Mouse (Mus musculus): Measurements from ENCODE around the gene Ube2h. TPM values are rescaled to one million over a fixed set of nuclear protein-coding genes. Genes with fewer than 3 reads are reported as not detected.

Ube2h gene
- polyA plus RNA-seq, 1 experiment from 2014 or later = 18.6 TPM

DNA sequence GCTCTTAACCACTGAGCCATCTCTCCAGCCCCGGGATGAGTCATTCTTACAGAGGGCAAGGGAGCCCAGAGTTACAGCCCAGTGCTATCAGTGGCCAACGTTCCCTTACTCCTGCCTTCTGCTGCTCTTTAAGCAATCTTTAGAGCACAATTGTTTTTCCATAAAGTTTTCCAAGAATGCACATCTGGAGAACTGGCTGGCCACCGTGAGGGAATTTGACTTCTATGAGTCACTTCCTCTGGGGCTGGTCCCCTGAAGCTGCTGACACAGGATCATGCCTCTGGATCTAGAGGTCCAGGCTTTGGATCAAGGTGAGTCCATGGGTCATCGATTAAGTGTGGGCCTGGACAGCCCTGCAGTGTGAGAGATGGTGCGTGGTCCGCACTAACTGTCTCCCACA lies 39.7 kb upstream of the Ube2h start:
- ATAC-seq = no peak

DNA sequence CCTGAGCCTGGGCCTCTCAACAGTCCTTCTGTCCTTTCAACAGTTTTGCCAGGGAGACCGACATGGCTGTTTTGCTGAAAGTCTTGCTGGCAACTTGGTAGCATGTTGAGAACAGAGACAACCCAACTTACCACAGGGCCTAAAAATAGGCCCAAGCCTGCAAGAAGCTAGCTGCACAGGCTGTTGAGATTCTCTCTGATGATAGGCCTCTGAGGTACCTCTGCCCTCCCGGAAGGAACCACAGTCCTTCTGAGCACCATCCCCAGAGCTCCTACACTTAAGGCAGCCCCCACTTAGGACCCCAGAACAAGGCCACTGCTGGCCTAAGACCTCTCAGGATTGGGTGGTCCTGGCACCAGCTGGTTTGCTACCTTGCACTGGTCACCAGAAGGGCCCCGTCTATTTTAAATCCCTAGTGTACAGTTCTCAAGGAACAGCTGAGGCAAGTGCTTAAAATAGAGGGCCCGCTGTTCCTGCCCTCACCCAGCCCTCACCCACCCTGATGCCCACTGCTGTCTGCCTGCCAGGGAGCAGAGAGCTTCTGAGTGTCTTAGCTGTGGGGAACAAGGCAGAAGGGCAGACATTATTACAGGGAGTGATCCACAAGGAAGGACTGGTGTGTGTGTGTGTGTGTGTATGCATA lies 36.0 kb upstream of the Ube2h start:
- H3K9ac ChIP-seq (ENCODE audit: low read depth, low read length) = no peak overlapping the region
- H3K27ac ChIP-seq (ENCODE audit: low read depth, low read length) = no peak overlapping the region
- no peak for TF ChIP-seq CTCF (IDR thresholded peaks at IDR 0.05; ENCODE audit: low read depth)
- H3K9me3 ChIP-seq (ENCODE audit: control insufficient read depth) = no peaks in the 10 kb centered on the region
- H3K27me3 ChIP-seq (replicated peaks; ENCODE audit: control insufficient read depth, insufficient read depth, low read length) = no peaks in the 10 kb centered on the region
- no peak overlapping the region for H3K4me3 ChIP-seq (ENCODE audit: low read depth, low read length)
- H3K4me2 ChIP-seq (replicated peaks; ENCODE audit: low read depth) = no peak overlapping the region
- WGBS = 87% methylated on average over 4 of the region's 4 CpGs
- H3K36me3 ChIP-seq (ENCODE audit: control insufficient read depth, insufficient read depth) = no peaks in the 10 kb centered on the region
- ATAC-seq = no peak
- H3K4me1 ChIP-seq (replicated peaks; ENCODE audit: control insufficient read depth, insufficient read depth, low read length) = no peaks in the 10 kb centered on the region

More for the DNA sequence above, 39.7 kb upstream of the Ube2h start:
- H3K27ac ChIP-seq (ENCODE audit: low read depth, low read length) = no peak overlapping the region
- H3K36me3 ChIP-seq (ENCODE audit: control insufficient read depth, insufficient read depth) = no peaks in the 10 kb centered on the region
- H3K9me3 ChIP-seq (ENCODE audit: control insufficient read depth) = no peaks in the 10 kb centered on the region
- no peaks in the 10 kb centered on the region for H3K4me1 ChIP-seq (replicated peaks; ENCODE audit: control insufficient read depth, insufficient read depth, low read length)
- no peak overlapping the region for H3K4me2 ChIP-seq (replicated peaks; ENCODE audit: low read depth)
- H3K27me3 ChIP-seq (replicated peaks; ENCODE audit: control insufficient read depth, insufficient read depth, low read length) = no peaks in the 10 kb centered on the region
- no peak overlapping the region for H3K4me3 ChIP-seq (ENCODE audit: low read depth, low read length)
- TF ChIP-seq CTCF (IDR thresholded peaks at IDR 0.05; ENCODE audit: low read depth) = no peak
- 57% methylated on average over 6 of the region's 6 CpGs for WGBS
- no peak overlapping the region for H3K9ac ChIP-seq (ENCODE audit: low read depth, low read length)

- Histone ChIP-seq H3K9ac (ENCODE audit: low read depth, low read length) (no peak overlapping the region), H3K27me3 (replicated peaks; ENCODE audit: control insufficient read depth, insufficient read depth, low read length) (no peaks in the 10 kb centered on the region), H3K4me1 (replicated peaks; ENCODE audit: control insufficient read depth, insufficient read depth, low read length) (no peaks in the 10 kb centered on the region), H3K27ac (ENCODE audit: low read depth, low read length) (no peak overlapping the region; the same call in 1 of the 2 replicates), H3K4me2 (replicated peaks; ENCODE audit: low read depth) (no peak overlapping the region; the same call in 1 of the 2 replicates), H3K4me3 (ENCODE audit: low read depth, low read length) (no peak overlapping the region), H3K36me3 (ENCODE audit: control insufficient read depth, insufficient read depth) (no peaks in the 10 kb centered on the region), H3K9me3 (ENCODE audit: control insufficient read depth) (no peaks in the 10 kb centered on the region)
- TF ChIP-seq CTCF (IDR thresholded peaks at IDR 0.05; ENCODE audit: low read depth) = peak; percentile 57
- 0 out of 2 replicates have a peak, but pooled peaks have one; percentile 38 for ATAC-seq
- WGBS = 18% methylated on average over 5 of the region's 5 CpGs
These were observed 32.6 kb upstream of the Ube2h start for GRCm38 (mm10) chr6:30336912-30337311.

DNA sequence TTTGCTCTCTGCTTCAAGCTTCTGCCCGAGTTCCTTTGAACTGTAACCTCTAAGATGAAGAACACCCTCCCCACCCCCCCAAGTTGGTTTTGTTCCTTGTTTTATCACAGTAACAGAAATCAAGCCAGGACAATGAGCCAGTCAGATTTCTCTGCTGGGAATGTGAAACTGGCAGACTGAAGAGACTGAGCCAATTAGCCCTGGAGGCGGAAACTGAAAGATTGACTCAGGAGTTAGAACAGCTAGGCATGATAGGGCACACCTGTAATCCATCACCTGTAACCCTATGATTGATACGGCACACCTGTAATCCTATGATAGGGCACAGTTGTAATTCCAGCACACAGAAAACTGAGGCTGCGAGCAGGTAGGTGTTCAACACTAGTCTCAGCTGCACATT lies 27.9 kb upstream of the Ube2h start:
- WGBS = 32% methylated on average over 4 of the region's 4 CpGs
- ATAC-seq = peak; percentile 16; the same call in 1 of the 2 replicates
- no peak overlapping the region for H3K27ac ChIP-seq (ENCODE audit: low read depth, low read length)

GRCm38 (mm10) chr6:30330706-30331105 lies 26.4 kb upstream of the Ube2h start:
- Histone ChIP-seq H3K4me1 (replicated peaks; ENCODE audit: control insufficient read depth, insufficient read depth, low read length) (no peaks in the 10 kb centered on the region), H3K27me3 (replicated peaks; ENCODE audit: control insufficient read depth, insufficient read depth, low read length) (no peaks in the 10 kb centered on the region), H3K4me2 (replicated peaks; ENCODE audit: low read depth) (no peak overlapping the region), H3K9ac (ENCODE audit: low read depth, low read length) (no peak overlapping the region), H3K36me3 (ENCODE audit: control insufficient read depth, insufficient read depth) (no peaks in the 10 kb centered on the region), H3K27ac (ENCODE audit: low read depth, low read length) (no peak overlapping the region), H3K4me3 (ENCODE audit: low read depth, low read length) (no peak overlapping the region), H3K9me3 (ENCODE audit: control insufficient read depth) (no peaks in the 10 kb centered on the region)
- no peak for TF ChIP-seq CTCF (IDR thresholded peaks at IDR 0.05; ENCODE audit: low read depth)
- no peak for ATAC-seq
- WGBS = 54% methylated on average over 5 of the region's 5 CpGs

More for the DNA sequence above, 27.9 kb upstream of the Ube2h start:
- no peaks in the 10 kb centered on the region for H3K27me3 ChIP-seq (replicated peaks; ENCODE audit: control insufficient read depth, insufficient read depth, low read length)
- H3K9me3 ChIP-seq (ENCODE audit: control insufficient read depth) = no peaks in the 10 kb centered on the region
- no peaks in the 10 kb centered on the region for H3K4me1 ChIP-seq (replicated peaks; ENCODE audit: control insufficient read depth, insufficient read depth, low read length)
- H3K4me2 ChIP-seq (replicated peaks; ENCODE audit: low read depth) = no peak overlapping the region
- H3K9ac ChIP-seq (ENCODE audit: low read depth, low read length) = no peak overlapping the region
- H3K4me3 ChIP-seq (ENCODE audit: low read depth, low read length) = no peak overlapping the region
- TF ChIP-seq CTCF (IDR thresholded peaks at IDR 0.05; ENCODE audit: low read depth) = no peak
- H3K36me3 ChIP-seq (ENCODE audit: control insufficient read depth, insufficient read depth) = no peaks in the 10 kb centered on the region

DNA sequence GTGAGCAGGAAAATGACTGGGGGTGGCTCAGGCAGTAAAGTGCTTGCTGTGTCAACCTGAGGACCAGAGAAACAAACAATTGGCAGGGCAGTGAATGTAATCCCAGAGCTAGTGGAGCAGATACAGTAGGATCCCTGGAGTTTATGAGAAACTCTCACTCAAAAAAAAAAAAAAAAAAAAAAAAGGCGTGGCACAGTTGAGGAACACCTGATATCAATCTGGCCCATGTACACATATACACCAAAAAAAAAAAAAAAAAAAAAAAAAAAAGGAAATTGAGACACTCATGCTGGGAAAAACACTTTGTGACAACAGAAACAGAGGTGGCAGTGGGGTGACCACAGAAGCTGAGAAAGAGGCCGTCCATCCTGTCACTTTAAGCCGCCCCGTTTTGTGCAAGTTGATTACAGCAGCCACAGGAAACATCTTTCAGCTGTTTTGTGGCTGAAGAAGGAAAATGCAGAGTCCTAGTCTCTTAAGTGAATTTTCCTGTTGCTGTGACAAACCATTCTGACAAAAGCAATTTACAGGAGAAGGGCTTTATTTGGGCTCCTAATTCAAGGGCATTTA lies 21.7 kb upstream of the Ube2h start:
- Histone ChIP-seq H3K9me3 (ENCODE audit: control insufficient read depth) (no peaks in the 10 kb centered on the region), H3K4me2 (replicated peaks; ENCODE audit: low read depth) (no peak overlapping the region), H3K9ac (ENCODE audit: low read depth, low read length) (no peak overlapping the region), H3K4me3 (ENCODE audit: low read depth, low read length) (no peak overlapping the region), H3K4me1 (replicated peaks; ENCODE audit: control insufficient read depth, insufficient read depth, low read length) (no peaks in the 10 kb centered on the region), H3K27me3 (replicated peaks; ENCODE audit: control insufficient read depth, insufficient read depth, low read length) (no peaks in the 10 kb centered on the region), H3K36me3 (ENCODE audit: control insufficient read depth, insufficient read depth) (no peaks in the 10 kb centered on the region), H3K27ac (ENCODE audit: low read depth, low read length) (no peak overlapping the region)
- 46% methylated on average over 3 of the region's 4 CpGs for WGBS
- ATAC-seq = no peak
- TF ChIP-seq CTCF (IDR thresholded peaks at IDR 0.05; ENCODE audit: low read depth) = no peak

Measured in intestine, postnatal 0 days (tissue).